Mouse (Mus musculus): ENCODE results near the gene Slc35e3. TPM values are rescaled to one million over a fixed set of nuclear protein-coding genes. Genes with fewer than 3 reads are reported as not detected.

Gene Slc35e3
- polyA plus RNA-seq (2012; rRNA removed), result 31.8 and 35.5 TPM in 2 replicates

- peak; percentile 97 for DNase-seq (ENCODE audit: low read depth)
- no peak for TF ChIP-seq CTCF (IDR thresholded peaks at IDR 0.05; ENCODE audit: borderline replicate concordance, extremely low read depth, insufficient read depth, insufficient read length)
- peak; percentile 87 for TF ChIP-seq POLR2A (IDR thresholded peaks at IDR 0.05; ENCODE audit: borderline replicate concordance, extremely low read depth, insufficient read depth, insufficient read length, poor library complexity, severe bottlenecking)
Measured at GRCm38 (mm10) chr10:117746297-117746883, at the start of gene Slc35e3. TSS of gene Slc35e3 (minus strand) at chr10:117746365.

- DNase-seq (ENCODE audit: low read depth), result no peak
- no peak for TF ChIP-seq CTCF (IDR thresholded peaks at IDR 0.05; ENCODE audit: borderline replicate concordance, extremely low read depth, insufficient read depth, insufficient read length)
- no peak for TF ChIP-seq POLR2A (IDR thresholded peaks at IDR 0.05; ENCODE audit: borderline replicate concordance, extremely low read depth, insufficient read depth, insufficient read length, poor library complexity, severe bottlenecking)
Measured at GRCm38 (mm10) chr10:117795206-117795605, 49.0 kb upstream of the Slc35e3 start.

GRCm38 (mm10) chr10:117793436-117794030, 47.4 kb upstream of the Slc35e3 start:
- peak; percentile 2 for DNase-seq (ENCODE audit: low read depth)
- TF ChIP-seq POLR2A (IDR thresholded peaks at IDR 0.05; ENCODE audit: borderline replicate concordance, extremely low read depth, insufficient read depth, insufficient read length, poor library complexity, severe bottlenecking) (no peak), CTCF (IDR thresholded peaks at IDR 0.05; ENCODE audit: borderline replicate concordance, extremely low read depth, insufficient read depth, insufficient read length) (no peak)

GRCm38 (mm10) chr10:117792141-117793091, 46.3 kb upstream of the Slc35e3 start, which contains the start of gene Nup107:
TSS of gene Nup107 (minus strand) at chr10:117792705.
- TF ChIP-seq CTCF (IDR thresholded peaks at IDR 0.05; ENCODE audit: borderline replicate concordance, extremely low read depth, insufficient read depth, insufficient read length) (no peak), POLR2A (IDR thresholded peaks at IDR 0.05; ENCODE audit: borderline replicate concordance, extremely low read depth, insufficient read depth, insufficient read length, poor library complexity, severe bottlenecking) (peak; percentile 47; the same call in 1 of the 2 replicates)
- DNase-seq (ENCODE audit: low read depth), result peak; percentile 100

GRCm38 (mm10) chr10:117791171-117791470, 45.0 kb upstream of the Slc35e3 start:
- TF ChIP-seq CTCF (IDR thresholded peaks at IDR 0.05; ENCODE audit: borderline replicate concordance, extremely low read depth, insufficient read depth, insufficient read length) (no peak), POLR2A (IDR thresholded peaks at IDR 0.05; ENCODE audit: borderline replicate concordance, extremely low read depth, insufficient read depth, insufficient read length, poor library complexity, severe bottlenecking) (no peak)
- no peak for DNase-seq (ENCODE audit: low read depth)

GRCm38 (mm10) chr10:117790421-117791170, 44.4 kb upstream of the Slc35e3 start:
- no peak for TF ChIP-seq POLR2A (IDR thresholded peaks at IDR 0.05; ENCODE audit: borderline replicate concordance, extremely low read depth, insufficient read depth, insufficient read length, poor library complexity, severe bottlenecking)
- TF ChIP-seq CTCF (IDR thresholded peaks at IDR 0.05; ENCODE audit: borderline replicate concordance, extremely low read depth, insufficient read depth, insufficient read length), result no peak
- no peak for DNase-seq (ENCODE audit: low read depth)

- no peak for TF ChIP-seq POLR2A (IDR thresholded peaks at IDR 0.05; ENCODE audit: borderline replicate concordance, extremely low read depth, insufficient read depth, insufficient read length, poor library complexity, severe bottlenecking)
- TF ChIP-seq CTCF (IDR thresholded peaks at IDR 0.05; ENCODE audit: borderline replicate concordance, extremely low read depth, insufficient read depth, insufficient read length), result no peak
- DNase-seq (ENCODE audit: low read depth), result no peak
Measured at GRCm38 (mm10) chr10:117790011-117790410, 43.8 kb upstream of the Slc35e3 start.

- no peak for TF ChIP-seq CTCF (IDR thresholded peaks at IDR 0.05; ENCODE audit: borderline replicate concordance, extremely low read depth, insufficient read depth, insufficient read length)
- TF ChIP-seq POLR2A (IDR thresholded peaks at IDR 0.05; ENCODE audit: borderline replicate concordance, extremely low read depth, insufficient read depth, insufficient read length, poor library complexity, severe bottlenecking), result no peak
Measured at GRCm38 (mm10) chr10:117784646-117785045, 38.5 kb upstream of the Slc35e3 start.

GRCm38 (mm10) chr10:117783786-117784420, 37.7 kb upstream of the Slc35e3 start:
- no peak for DNase-seq (ENCODE audit: low read depth)
- TF ChIP-seq POLR2A (IDR thresholded peaks at IDR 0.05; ENCODE audit: borderline replicate concordance, extremely low read depth, insufficient read depth, insufficient read length, poor library complexity, severe bottlenecking) (no peak), CTCF (IDR thresholded peaks at IDR 0.05; ENCODE audit: borderline replicate concordance, extremely low read depth, insufficient read depth, insufficient read length) (no peak)

More at GRCm38 (mm10) chr10:117784646-117785045, 38.5 kb upstream of the Slc35e3 start:
- DNase-seq (ENCODE audit: low read depth), result no peak

- TF ChIP-seq CTCF (IDR thresholded peaks at IDR 0.05; ENCODE audit: borderline replicate concordance, extremely low read depth, insufficient read depth, insufficient read length), result no peak
- no peak for TF ChIP-seq POLR2A (IDR thresholded peaks at IDR 0.05; ENCODE audit: borderline replicate concordance, extremely low read depth, insufficient read depth, insufficient read length, poor library complexity, severe bottlenecking)
- no peak for DNase-seq (ENCODE audit: low read depth)
Measured at GRCm38 (mm10) chr10:117782491-117783260, 36.5 kb upstream of the Slc35e3 start.

All from brain, embryonic 14.5 days (tissue).